17 mouse cellular contexts compared by ENCODE assay signal in the genomic region with DNA sequence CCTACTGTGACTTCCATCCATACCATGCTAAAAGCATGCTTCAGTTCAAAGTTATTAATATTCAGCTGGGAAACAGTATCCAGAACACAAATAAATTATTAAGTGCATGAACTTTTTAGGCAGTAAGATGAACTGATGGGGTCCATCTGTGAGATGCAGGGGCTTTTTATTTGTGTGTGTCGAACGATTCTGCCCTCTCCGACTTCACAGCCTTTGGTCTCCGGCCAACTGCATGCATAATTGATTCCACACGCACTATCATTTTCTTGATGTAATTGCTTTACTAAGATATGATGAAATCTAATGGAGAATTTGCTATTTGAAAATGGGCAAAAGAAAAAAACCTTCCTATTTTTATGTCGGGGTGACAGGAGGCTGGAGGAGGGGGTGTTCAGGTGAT. TPM values are rescaled to one million over a fixed set of nuclear protein-coding genes. Genes with fewer than 3 reads are reported as not detected.
A peak's percentile ranks its signal among the peaks of the same experiment; 100 is the strongest.
DNase-seq lines count a peak whose midpoint lies in the region; ATAC-seq and TF ChIP-seq lines count a peak whose summit lies in the region.
"Had no signal": no experiment of that assay in that cellular context is flagged by ENCODE, and none has a peak within 500 bp of the region (broad histone marks: within the 10 kb centered on the region; RNA-seq: fewer than 3 reads in every experiment).

No protein-coding gene starts in this region.

- TF ChIP-seq CTCF in layer of hippocampus, adult 2 months (conservative IDR thresholded peaks at IDR 0.05) = no peak

- no peaks in the 10 kb centered on the region for H3K27me3 ChIP-seq in embryonic facial prominence, embryonic 12.5 days
- H3K27me3 ChIP-seq in forebrain, embryonic 16.5 days (replicated peaks; ENCODE audit: control insufficient read depth, insufficient read depth, low read length) = no peaks in the 10 kb centered on the region
- H3K27me3 ChIP-seq in midbrain, embryonic 16.5 days (ENCODE audit: control insufficient read depth, insufficient read depth, low read depth, low read length) = no peaks in the 10 kb centered on the region

- 0 out of 2 replicates have a peak, but pooled peaks cover 6% of the 10 kb centered on the region for H3K36me3 ChIP-seq in embryonic facial prominence, embryonic 12.5 days
- no peaks in the 10 kb centered on the region for H3K36me3 ChIP-seq in forebrain, embryonic 16.5 days (ENCODE audit: control insufficient read depth, insufficient read depth)
- no peaks in the 10 kb centered on the region for H3K36me3 ChIP-seq in midbrain, embryonic 16.5 days (ENCODE audit: control insufficient read depth, insufficient read depth, low read length)

- H3K4me2 ChIP-seq in embryonic facial prominence, embryonic 12.5 days (replicated peaks) = 0 out of 2 replicates have a peak overlapping the region, but pooled peaks have one; percentile 1
- H3K4me2 ChIP-seq in forebrain, embryonic 16.5 days (ENCODE audit: low read length) = peak overlapping the region; percentile 61
- peak overlapping the region; percentile 31 for H3K4me2 ChIP-seq in midbrain, embryonic 16.5 days (ENCODE audit: low read length)

- H3K4me3 ChIP-seq in layer of hippocampus, adult 2 months = peak overlapping the region; percentile 30
- no peak overlapping the region for H3K4me3 ChIP-seq in embryonic facial prominence, embryonic 12.5 days
- H3K4me3 ChIP-seq in forebrain, embryonic 16.5 days (replicated peaks; ENCODE audit: low read length) = peak overlapping the region; percentile 28
- no peak overlapping the region for H3K4me3 ChIP-seq in midbrain, embryonic 16.5 days (ENCODE audit: low read depth, low read length)
- H3K4me3 ChIP-seq: erythroblast, embryonic 14.5 days had no signal

- H3K4me1 ChIP-seq in embryonic facial prominence, embryonic 12.5 days = peaks cover 82% of the 10 kb centered on the region
- peaks cover 83% of the 10 kb centered on the region for H3K4me1 ChIP-seq in forebrain, embryonic 16.5 days (replicated peaks; ENCODE audit: control insufficient read depth, insufficient read depth, low read length)
- peaks cover 76% of the 10 kb centered on the region for H3K4me1 ChIP-seq in midbrain, embryonic 16.5 days (ENCODE audit: control insufficient read depth, insufficient read depth, low read length)

- no peak for DNase-seq in layer of hippocampus, adult 2 months (ENCODE audit: low spot score in 2 of 2)
- DNase-seq in layer of hippocampus, postnatal 25 days (ENCODE audit: extremely low spot score in 1 of 2, low spot score in 1 of 2) = no peak
- no peak for DNase-seq in thymus, postnatal 14 days
- DNase-seq in urinary bladder, postnatal 14 days (ENCODE audit: low spot score) = no peak
- DNase-seq: cerebellum, adult 9-11 months; heart, postnatal 14 days; kidney, adult 11 months; thymus, postnatal 25 days had no signal

- H3K9ac ChIP-seq in embryonic facial prominence, embryonic 12.5 days = no peak overlapping the region
- H3K9ac ChIP-seq in forebrain, embryonic 16.5 days (replicated peaks; ENCODE audit: low read depth, low read length) = peak overlapping the region; percentile 56
- 0 out of 2 replicates have a peak overlapping the region, but pooled peaks have one; percentile 18 for H3K9ac ChIP-seq in midbrain, embryonic 16.5 days (ENCODE audit: low read depth, low read length)

- H3K9me3 ChIP-seq in embryonic facial prominence, embryonic 12.5 days = no peaks in the 10 kb centered on the region
- H3K9me3 ChIP-seq in forebrain, embryonic 16.5 days (ENCODE audit: control insufficient read depth, low read length) = no peaks in the 10 kb centered on the region
- no peaks in the 10 kb centered on the region for H3K9me3 ChIP-seq in midbrain, embryonic 16.5 days (replicated peaks; ENCODE audit: control insufficient read depth, low read length, poor library complexity, severe bottlenecking)

- peak overlapping the region; percentile 95 for H3K27ac ChIP-seq in layer of hippocampus, adult 2 months
- 0 out of 2 replicates have a peak overlapping the region, but pooled peaks have one; percentile 41 for H3K27ac ChIP-seq in embryonic facial prominence, embryonic 12.5 days
- H3K27ac ChIP-seq in forebrain, embryonic 16.5 days (ENCODE audit: low read length) = peak overlapping the region; percentile 97
- H3K27ac ChIP-seq in midbrain, embryonic 16.5 days (ENCODE audit: low read length) = peak overlapping the region; percentile 48

- WGBS in embryonic facial prominence, embryonic 12.5 days = 23% methylated on average over 6 of the region's 6 CpGs
- 5% methylated on average over 6 of the region's 6 CpGs for WGBS in forebrain, embryonic 16.5 days
- 14% methylated on average over 6 of the region's 6 CpGs for WGBS in midbrain, embryonic 16.5 days

- no peak for ATAC-seq in embryonic facial prominence, embryonic 12.5 days (ENCODE audit: insufficient number of reproducible peaks, insufficient read depth, low FRiP score, low TSS enrichment)
- no peak for ATAC-seq in forebrain, embryonic 16.5 days
- ATAC-seq in midbrain, embryonic 16.5 days = no peak
- no peak for ATAC-seq in frontal cortex, adult (ENCODE audit: low TSS enrichment)

RNA-seq across cellular contexts. Expression of a gene that starts 19.2 kb away (rescaled TPM):
- 100 to 1,000 TPM; 117 to 121 TPM for total RNA-seq in layer of hippocampus, adult 2 months (2021)
- 100 to 1,000 TPM; 105 to 134 TPM for total RNA-seq in layer of hippocampus, postnatal 25 days (2021)
- 80.5 and 86.3 TPM in 2 replicates for polyA plus RNA-seq in embryonic facial prominence, embryonic 12.5 days (2016; fragmentation: Nextera tagmentation; extraction: Ambion mirVana)
- 236 and 244 TPM in 2 replicates for polyA plus RNA-seq in forebrain, embryonic 16.5 days (2015; fragmentation: Nextera tagmentation; extraction: Ambion mirVana)
- polyA plus RNA-seq in midbrain, embryonic 16.5 days (2015; fragmentation: Nextera tagmentation; extraction: Ambion mirVana) = 99.8 and 107 TPM in 2 replicates
- polyA plus RNA-seq: C2C12 had no signal

RNA-seq across cellular contexts. Expression of a gene that starts 22.2 kb away (rescaled TPM):
- 1 to 10 TPM; 1.3 to 1.7 TPM for total RNA-seq in layer of hippocampus, adult 2 months (2021)
- total RNA-seq in layer of hippocampus, postnatal 25 days (2021) = 1 to 10 TPM in 1 of 2 experiments, under 1 TPM in 1; 0.37 to 1.7 TPM
- not detected in 2 replicates for polyA plus RNA-seq in embryonic facial prominence, embryonic 12.5 days (2016; fragmentation: Nextera tagmentation; extraction: Ambion mirVana)
- not detected in 2 replicates for polyA plus RNA-seq in forebrain, embryonic 16.5 days (2015; fragmentation: Nextera tagmentation; extraction: Ambion mirVana)
- polyA plus RNA-seq in midbrain, embryonic 16.5 days (2015; fragmentation: Nextera tagmentation; extraction: Ambion mirVana) = not detected in 2 replicates
- total RNA-seq: granulocyte monocyte progenitor cell, adult 5-6 weeks; heart, postnatal 14 days; MEL had no signal
- polyA plus RNA-seq: C2C12; erythroblast, embryonic 14.5 days; limb, embryonic 11.5 days had no signal

Comparison
In these comparisons a context has a peak if more than half of its experiments do, and no peak if none do; other contexts are left out.
1. H3K27ac ChIP-seq: peak in every context shown above with its lines; median percentile 97 in forebrain, embryonic 16.5 days; 95 in layer of hippocampus, adult 2 months; 48 in midbrain, embryonic 16.5 days; 41 in embryonic facial prominence, embryonic 12.5 days.
2. H3K4me3 ChIP-seq: peak in layer of hippocampus, adult 2 months (single experiment) and forebrain, embryonic 16.5 days (single experiment); none in embryonic facial prominence, embryonic 12.5 days (single experiment) and midbrain, embryonic 16.5 days (single experiment).
3. H3K4me2 ChIP-seq: peak in every context shown above with its lines; median percentile 61 in forebrain, embryonic 16.5 days; 31 in midbrain, embryonic 16.5 days; 1 in embryonic facial prominence, embryonic 12.5 days.